Mouse (Mus musculus) MEL (cell line): ENCODE measurements around the gene Rnf208. TPM values are rescaled to one million over a fixed set of nuclear protein-coding genes. Genes with fewer than 3 reads are reported as not detected.
A peak's percentile ranks its signal among the peaks of the same experiment; 100 is the strongest.

Experiments used
- DNase-seq: peaks from one replicate; pipeline ENCODE4 v3.0.0; 2011; ENCODE audit warnings: low read depth, low spot score
- H3K27ac ChIP-seq: 2 replicates; pipeline ENCODE4 v1.5.1; 2012; ENCODE audit warnings: low read depth, mild to moderate bottlenecking, control low read depth, low read length, moderate library complexity; ENCODE audit not compliant: control insufficient read depth
- H3K27me3 ChIP-seq, 2 experiments: fragments of 150-350 bp in 1 of 2; sonication (generic) in 1 of 2; 2 replicates each; pipeline ENCODE4 v1.6.1; 2012; ENCODE audit warnings: low read length in 2 of 2, mild to moderate bottlenecking in 2 of 2, improper control_type of control experiment in 1 of 2, moderate library complexity in 1 of 2; ENCODE audit not compliant: insufficient read depth in 2 of 2, control insufficient read depth in 1 of 2
- H3K36me3 ChIP-seq, 2 experiments: 2 replicates each; pipeline ENCODE4 v1.6.1; 2012 to 2014; ENCODE audit warnings: low read length in 2 of 2, improper control_type of control experiment in 1 of 2, inconsistent platforms in 1 of 2, mild to moderate bottlenecking in 1 of 2; ENCODE audit not compliant: insufficient read depth in 2 of 2, control insufficient read depth in 1 of 2
- H3K4me1 ChIP-seq, 2 experiments: fragments of 150-350 bp in 1 of 2; sonication (generic) in 1 of 2; 2 replicates each; pipeline ENCODE4 v1.6.1; 2012; ENCODE audit warnings: low read length in 2 of 2, improper control_type of control experiment in 1 of 2, mild to moderate bottlenecking in 1 of 2; ENCODE audit not compliant: insufficient read depth in 2 of 2, control insufficient read depth in 1 of 2
- H3K4me3 ChIP-seq, 2 experiments: fragments of 150-350 bp in 1 of 2; sonication (generic) in 1 of 2; 2 replicates each; pipeline ENCODE4 v1.5.1; 2012; ENCODE audit warnings: low read depth in 2 of 2, low read length in 2 of 2, mild to moderate bottlenecking in 2 of 2, moderate library complexity in 2 of 2, control low read depth in 1 of 2, improper control_type of control experiment in 1 of 2; ENCODE audit not compliant: control insufficient read depth in 1 of 2, insufficient read depth in 1 of 2
- H3K79me2 ChIP-seq: 2 replicates; pipeline ENCODE4 v1.6.1; 2012; ENCODE audit warnings: mild to moderate bottlenecking, low read length, moderate library complexity; ENCODE audit not compliant: control insufficient read depth, poor library complexity, insufficient read depth
- H3K9ac ChIP-seq: 2 replicates; pipeline ENCODE4 v1.6.1; 2012; ENCODE audit warnings: low read depth, mild to moderate bottlenecking, control low read depth, low read length, moderate library complexity; ENCODE audit not compliant: control insufficient read depth, poor library complexity, severe bottlenecking
- H3K9me3 ChIP-seq: fragments of 150-350 bp; sonication (generic); replicated peaks from 2 replicates; pipeline ENCODE4 v1.6.1; 2012; ENCODE audit warnings: mild to moderate bottlenecking, low read length, improper control_type of control experiment, moderate library complexity; ENCODE audit not compliant: insufficient read depth
- CHD2 ChIP-seq: IDR thresholded peaks from 2 replicates; pipeline ENCODE4 v1.6.1; 2011; ENCODE audit warnings: low read length, improper control_type of control experiment
- ELF1 ChIP-seq: IDR thresholded peaks from 2 replicates; pipeline ENCODE4 v1.6.1; 2014; ENCODE audit warnings: low read depth, mild to moderate bottlenecking, inconsistent platforms, low read length, improper control_type of control experiment, moderate library complexity
- EP300 ChIP-seq, 2 experiments: IDR thresholded peaks; 2 replicates each; pipeline ENCODE4 v1.6.1; 2011; ENCODE audit warnings: improper control_type of control experiment in 2 of 2, low read length in 2 of 2, low read depth in 1 of 2, mild to moderate bottlenecking in 1 of 2
- ETS1 ChIP-seq: IDR thresholded peaks from 2 replicates; pipeline ENCODE4 v1.6.1; 2012; ENCODE audit warnings: low read depth, mild to moderate bottlenecking, inconsistent platforms, low read length, improper control_type of control experiment, moderate library complexity
- MAFK ChIP-seq: IDR thresholded peaks from 2 replicates; pipeline ENCODE4 v1.6.1; 2011; ENCODE audit warnings: low read depth, mild to moderate bottlenecking, low read length, improper control_type of control experiment, borderline replicate concordance
- MAZ ChIP-seq: IDR thresholded peaks from 2 replicates; pipeline ENCODE4 v1.6.1; 2012; ENCODE audit warnings: low read depth, mild to moderate bottlenecking, inconsistent platforms, low read length, improper control_type of control experiment
- MYC ChIP-seq: IDR thresholded peaks from 2 replicates; pipeline ENCODE4 v1.6.1; 2011; ENCODE audit warnings: low read depth, mild to moderate bottlenecking, low read length, improper control_type of control experiment, moderate library complexity
- NELFE ChIP-seq: IDR thresholded peaks from 2 replicates; pipeline ENCODE4 v1.6.1; 2011; ENCODE audit warnings: low read depth, low read length, improper control_type of control experiment
- POLR2AphosphoS5 ChIP-seq: IDR thresholded peaks from 2 replicates; pipeline ENCODE4 v1.6.1; 2012; ENCODE audit warnings: low read depth, borderline replicate concordance, mild to moderate bottlenecking, inconsistent platforms, low read length, moderate library complexity, mixed read lengths
- RAD21 ChIP-seq: IDR thresholded peaks from 2 replicates; pipeline ENCODE4 v1.6.1; 2011; ENCODE audit warnings: mild to moderate bottlenecking, low read depth, low read length, improper control_type of control experiment
- RCOR1 ChIP-seq: IDR thresholded peaks from 2 replicates; pipeline ENCODE4 v1.6.1; 2012; ENCODE audit warnings: low read depth, mild to moderate bottlenecking, inconsistent platforms, low read length, improper control_type of control experiment
- SIN3A ChIP-seq: IDR thresholded peaks from 2 replicates; pipeline ENCODE4 v1.6.1; 2012; ENCODE audit warnings: low read length, improper control_type of control experiment, inconsistent platforms
- SMC3 ChIP-seq: IDR thresholded peaks from 2 replicates; pipeline ENCODE4 v1.6.1; 2011; ENCODE audit warnings: low read depth, low read length, improper control_type of control experiment
- TAL1 ChIP-seq: IDR thresholded peaks from 2 replicates; pipeline ENCODE4 v1.6.1; 2012; ENCODE audit warnings: mild to moderate bottlenecking, inconsistent platforms, low read length, moderate library complexity, mixed read lengths
- TBP ChIP-seq: IDR thresholded peaks from 2 replicates; pipeline ENCODE4 v1.8.0; 2011; ENCODE audit warnings: low read depth, low read length, improper control_type of control experiment
- TCF12 ChIP-seq: IDR thresholded peaks from 2 replicates; pipeline ENCODE4 v1.6.1; 2014; ENCODE audit warnings: low read depth, mild to moderate bottlenecking, inconsistent platforms, low read length, improper control_type of control experiment, moderate library complexity
- UBTF ChIP-seq: IDR thresholded peaks from 2 replicates; pipeline ENCODE4 v1.6.1; 2012; ENCODE audit warnings: low read depth, mild to moderate bottlenecking, inconsistent platforms, low read length, improper control_type of control experiment, moderate library complexity, borderline replicate concordance; ENCODE audit not compliant: insufficient read depth
- USF2 ChIP-seq, 2 experiments: IDR thresholded peaks; 2 replicates each; pipeline ENCODE4 v1.6.1; 2011 to 2012; ENCODE audit warnings: improper control_type of control experiment in 2 of 2, low read length in 2 of 2, borderline replicate concordance in 1 of 2, inconsistent platforms in 1 of 2, low read depth in 1 of 2, mild to moderate bottlenecking in 1 of 2; ENCODE audit not compliant: insufficient read depth in 1 of 2
- ZC3H11A ChIP-seq: IDR thresholded peaks from 2 replicates; pipeline ENCODE4 v1.6.1; 2012; ENCODE audit warnings: low read depth, mild to moderate bottlenecking, inconsistent platforms, low read length, improper control_type of control experiment
- ZKSCAN1 ChIP-seq: IDR thresholded peaks from 2 replicates; pipeline ENCODE4 v1.6.1; 2012; ENCODE audit warnings: low read depth, mild to moderate bottlenecking, inconsistent platforms, low read length, improper control_type of control experiment, moderate library complexity
- polyA plus RNA-seq, 2 experiments: library from polyadenylated mRNA; stranded (reverse) in 1 of 2; unstranded in 1 of 2; fragments of >175 nt in 1 of 2; fragments of >200 nt in 1 of 2; gene quantifications; 2 replicates each; pipeline versions ENCODE4 v1.2.1 to v1.2.4; 2012; ENCODE audit warnings: low replicate concordance in 2 of 2, low read depth in 1 of 2; ENCODE audit not compliant: insufficient read length in 2 of 2, insufficient read depth in 1 of 2, missing spikeins in 1 of 2
- total RNA-seq: library from RNA; depleted of rRNA; stranded (reverse); fragments of 300-350 nt; gene quantifications from 2 replicates; pipeline ENCODE4 v1.2.3, GENCODE M21; 2012

Gene Rnf208
- total and polyA plus RNA-seq, 3 experiments: 6.0 to 21.8 TPM; not detected in 1

GRCm38 (mm10) chr2:25233421-25233820 lies 8.6 kb upstream of the Rnf208 start:
- Histone ChIP-seq H3K27ac (no peak overlapping the region), H3K36me3 (peaks cover 0 to 8% of the 10 kb centered on the region in 2 experiments; a peak in 2 of 4 replicates), H3K4me1 (peaks cover 9 to 31% of the 10 kb centered on the region in 2 experiments), H3K9me3 (no peaks in the 10 kb centered on the region), H3K4me3 (0 out of 4 replicates have a peak overlapping the region, but pooled peaks of 1 of the 2 experiments have one; percentile 19), H3K79me2 (no peaks in the 10 kb centered on the region; the same call in 1 of the 2 replicates), H3K9ac (no peak overlapping the region), H3K27me3 (no peaks in the 10 kb centered on the region)
- TF ChIP-seq SMC3: no peak
- TF ChIP-seq POLR2AphosphoS5: no peak
- TF ChIP-seq ETS1: peak; percentile 75
- TF ChIP-seq RCOR1: 0 out of 2 replicates have a peak, but pooled peaks have one; percentile 27
- peak; percentile 75 for TF ChIP-seq TCF12
- TF ChIP-seq MAZ: no peak; the same call in 1 of the 2 replicates
- TF ChIP-seq MYC: no peak
- no peak for TF ChIP-seq RAD21
- TF ChIP-seq SIN3A: 0 out of 2 replicates have a peak, but pooled peaks have one; percentile 25
- no peak for TF ChIP-seq ZC3H11A
- TF ChIP-seq EP300 (IDR thresholded peaks at IDR 0.05; ENCODE audit: low read depth in 1 of 2, low read length in 2 of 2): peak; percentile 50 to 71
- no peak for TF ChIP-seq USF2 (IDR thresholded peaks at IDR 0.05; ENCODE audit: borderline replicate concordance in 1 of 2, insufficient read depth in 1 of 2, low read depth in 1 of 2, low read length in 2 of 2)
- TF ChIP-seq UBTF: no peak
- no peak for TF ChIP-seq ZKSCAN1
- TF ChIP-seq TAL1: peak; percentile 79
- DNase-seq: peak; percentile 80

- Histone ChIP-seq H3K4me1 (peaks cover 6 to 29% of the 10 kb centered on the region in 2 experiments), H3K4me3 (0 out of 4 replicates have a peak within 1 kb of the TSS, but pooled peaks of 1 of the 2 experiments have one; percentile 19), H3K79me2 (no peaks in the 10 kb centered on the region), H3K27me3 (no peaks in the 10 kb centered on the region), H3K36me3 (peaks cover 0 to 6% of the 10 kb centered on the region in 2 experiments; a peak in 2 of 4 replicates), H3K27ac (no peak within 1 kb of the TSS), H3K9ac (no peak within 1 kb of the TSS), H3K9me3 (no peaks in the 10 kb centered on the region)
- DNase-seq: no peak
- TF ChIP-seq MAFK (no peak), MAZ (no peak), SIN3A (no peak), ELF1 (no peak), ETS1 (no peak), RAD21 (no peak), TBP (no peak), NELFE (no peak), POLR2AphosphoS5 (no peak), CHD2 (no peak)
Observed at GRCm38 (mm10) chr2:25234050-25234449, 8.0 kb upstream of the Rnf208 start, which contains the start of gene Slc34a3. Gene Slc34a3, minus strand, starts transcription at chr2:25234364.
